Mouse (Mus musculus) ES-Bruce4 (cell line): ENCODE measurements around the gene Arid5b.

Source experiments
- CTCF ChIP-seq: IDR thresholded peaks from one replicate; pipeline ENCODE4 v1.8.1; 2011; ENCODE audit warnings: low read depth, low read length
- EP300 ChIP-seq: IDR thresholded peaks from 2 replicates; pipeline ENCODE4 v1.6.1; 2011; ENCODE audit warnings: low read depth, low read length; ENCODE audit not compliant: insufficient read depth

DNA sequence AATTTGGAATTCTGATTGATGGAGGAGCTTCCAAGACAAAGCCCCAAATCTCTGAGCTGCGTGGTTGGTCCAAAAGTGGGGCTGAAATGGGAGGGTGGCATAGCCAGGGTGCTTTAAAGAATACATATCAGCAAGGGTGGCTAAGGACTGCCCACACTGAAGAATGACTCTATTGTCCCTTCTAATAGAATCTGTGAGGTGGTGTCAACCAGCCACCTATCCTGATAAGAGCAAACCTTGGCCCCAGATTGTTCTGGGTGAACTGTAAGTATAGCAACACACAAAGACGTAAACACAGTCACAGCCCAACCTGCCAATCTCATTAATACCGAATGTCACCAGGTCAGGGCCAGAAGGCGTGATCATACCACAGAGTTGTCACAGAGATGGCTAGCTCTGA is 111.4 kb downstream of the Arid5b start:
- TF ChIP-seq EP300 = no peak
- TF ChIP-seq CTCF = no peak
